In genomic region chr5:108633676-108634075, GRCm38 (mm10) we compare ENCODE assay signal across 22 mouse cellular contexts. TPM values are rescaled to one million over a fixed set of nuclear protein-coding genes. Genes with fewer than 3 reads are reported as not detected.
"Had no signal": no experiment of that assay in that cellular context is flagged by ENCODE, and none has a peak within 500 bp of the region (broad histone marks: within the 10 kb centered on the region; RNA-seq: fewer than 3 reads in every experiment).

No protein-coding gene starts in this region.

- H3K27me3 ChIP-seq: kidney, embryonic 15.5 days; limb, embryonic 12.5 days; limb, embryonic 15.5 days; midbrain, embryonic 15.5 days; neural tube, embryonic 13.5 days had no signal

- H3K4me2 ChIP-seq: kidney, embryonic 15.5 days; limb, embryonic 12.5 days; limb, embryonic 15.5 days; liver, embryonic 11.5 days; lung, embryonic 14.5 days; midbrain, embryonic 15.5 days; neural tube, embryonic 13.5 days had no signal

- H3K9me3 ChIP-seq: kidney, embryonic 15.5 days; limb, embryonic 12.5 days; limb, embryonic 15.5 days; midbrain, embryonic 15.5 days; neural tube, embryonic 13.5 days had no signal

- H3K27ac ChIP-seq: kidney, embryonic 15.5 days; limb, embryonic 12.5 days; limb, embryonic 15.5 days; liver, embryonic 14.5 days; macrophage; midbrain, embryonic 15.5 days; neural tube, embryonic 13.5 days had no signal

- H3K4me3 ChIP-seq: kidney, embryonic 15.5 days; limb, embryonic 12.5 days; limb, embryonic 15.5 days; midbrain, embryonic 15.5 days; myocyte; neural tube, embryonic 13.5 days had no signal

- H3K36me3 ChIP-seq: kidney, embryonic 15.5 days; midbrain, embryonic 15.5 days had no signal

- ATAC-seq: liver, postnatal 0 days; lung, postnatal 0 days; midbrain, embryonic 15.5 days had no signal

- H3K9ac ChIP-seq: kidney, embryonic 15.5 days; limb, embryonic 12.5 days; limb, embryonic 15.5 days; liver, embryonic 14.5 days; liver, postnatal 0 days; lung, embryonic 14.5 days; midbrain, embryonic 15.5 days; neural tube, embryonic 13.5 days had no signal

- DNase-seq: kidney, adult 11 months; kidney, adult 8-10 months; kidney, postnatal 10 days; kidney, postnatal 36 days; layer of hippocampus, adult 9-11 months; liver, postnatal 0 days; lung, embryonic 14.5 days; thymus, adult 18-20 months; thymus, postnatal 36 days had no signal

RNA-seq across cellular contexts. Expression of gene Slc26a1, which starts 41.7 kb away (rescaled TPM):
- total RNA-seq: monocyte, adult 5-6 weeks; neutrophil, adult 5-6 weeks had no signal
- polyA plus RNA-seq: macrophage; small intestine, adult 2 months had no signal
